Mouse (Mus musculus) lung, postnatal 36 days (tissue): ENCODE results near the gene Sh3rf1.

Experiments
- DNase-seq: peaks from one replicate; pipeline ENCODE4 v3.0.0; 2022; ENCODE audit warnings: mixed read lengths

Sh3rf1 gene

GRCm38 (mm10) chr8:61223729-61224379 lies at the start of gene Sh3rf1:
Gene Sh3rf1 (plus strand): TSS chr8:61223872.
- peak; percentile 84 for DNase-seq

GRCm38 (mm10) chr8:61173921-61174492 lies 49.7 kb upstream of the Sh3rf1 start:
- no peak for DNase-seq

DNA sequence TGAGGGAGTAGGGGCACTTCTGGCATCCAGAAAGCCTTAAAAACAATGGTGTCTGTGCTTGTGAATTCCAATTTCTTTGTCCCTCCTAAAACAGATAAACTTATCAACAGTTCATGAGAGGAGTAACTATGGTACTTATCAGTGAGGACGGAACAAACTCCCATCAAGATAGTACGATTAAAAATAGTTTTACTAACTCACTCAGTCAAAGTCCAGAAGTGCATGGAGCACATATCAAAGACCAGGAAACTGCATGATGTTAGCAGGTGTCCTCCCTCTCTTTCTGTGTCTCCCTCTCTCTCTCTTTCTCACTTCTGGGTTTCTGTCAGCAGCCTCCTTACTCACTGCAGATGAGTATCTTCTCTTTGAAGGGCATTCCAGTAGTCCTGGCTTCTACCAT lies 47.8 kb upstream of the Sh3rf1 start:
- DNase-seq = no peak

GRCm38 (mm10) chr8:61177680-61178593 lies 45.7 kb upstream of the Sh3rf1 start:
- DNase-seq = no peak

DNA sequence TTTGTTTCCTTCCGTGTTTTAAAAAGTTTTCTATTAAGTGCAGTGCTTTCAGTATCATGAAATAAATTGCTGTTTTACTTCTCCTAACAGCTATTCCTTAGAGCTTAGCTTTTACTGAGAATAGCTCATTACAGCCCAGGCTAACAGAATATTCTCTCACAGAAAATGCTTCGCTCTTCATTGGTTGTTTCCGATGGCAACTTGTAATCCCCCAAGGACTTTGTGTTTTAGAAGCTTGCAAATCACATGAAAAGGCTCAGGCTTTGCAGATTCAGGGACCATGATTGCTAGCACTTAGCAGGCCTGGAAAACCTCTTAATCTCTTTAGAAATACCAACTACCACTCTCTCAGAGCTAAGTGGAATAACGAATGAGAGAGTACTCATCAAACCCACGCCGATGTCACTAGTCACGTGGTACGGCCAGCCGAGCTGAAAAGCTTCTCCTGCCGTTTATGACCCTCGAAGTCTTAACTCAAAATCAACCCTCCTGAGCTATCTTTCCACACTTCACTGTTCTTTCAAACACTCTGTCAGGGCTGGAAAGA lies 45.0 kb upstream of the Sh3rf1 start:
- DNase-seq = peak; percentile 47

- DNase-seq = no peak
Measured at GRCm38 (mm10) chr8:61181592-61181991, 42.1 kb upstream of the Sh3rf1 start.

- no peak for DNase-seq
Measured at GRCm38 (mm10) chr8:61182020-61182419, 41.7 kb upstream of the Sh3rf1 start.

GRCm38 (mm10) chr8:61185274-61186198 lies 38.1 kb upstream of the Sh3rf1 start:
- DNase-seq = no peak

- DNase-seq = peak; percentile 25
Measured at GRCm38 (mm10) chr8:61194306-61194925, 29.3 kb upstream of the Sh3rf1 start.

GRCm38 (mm10) chr8:61200254-61200887 lies 23.3 kb upstream of the Sh3rf1 start:
- DNase-seq = no peak

DNA sequence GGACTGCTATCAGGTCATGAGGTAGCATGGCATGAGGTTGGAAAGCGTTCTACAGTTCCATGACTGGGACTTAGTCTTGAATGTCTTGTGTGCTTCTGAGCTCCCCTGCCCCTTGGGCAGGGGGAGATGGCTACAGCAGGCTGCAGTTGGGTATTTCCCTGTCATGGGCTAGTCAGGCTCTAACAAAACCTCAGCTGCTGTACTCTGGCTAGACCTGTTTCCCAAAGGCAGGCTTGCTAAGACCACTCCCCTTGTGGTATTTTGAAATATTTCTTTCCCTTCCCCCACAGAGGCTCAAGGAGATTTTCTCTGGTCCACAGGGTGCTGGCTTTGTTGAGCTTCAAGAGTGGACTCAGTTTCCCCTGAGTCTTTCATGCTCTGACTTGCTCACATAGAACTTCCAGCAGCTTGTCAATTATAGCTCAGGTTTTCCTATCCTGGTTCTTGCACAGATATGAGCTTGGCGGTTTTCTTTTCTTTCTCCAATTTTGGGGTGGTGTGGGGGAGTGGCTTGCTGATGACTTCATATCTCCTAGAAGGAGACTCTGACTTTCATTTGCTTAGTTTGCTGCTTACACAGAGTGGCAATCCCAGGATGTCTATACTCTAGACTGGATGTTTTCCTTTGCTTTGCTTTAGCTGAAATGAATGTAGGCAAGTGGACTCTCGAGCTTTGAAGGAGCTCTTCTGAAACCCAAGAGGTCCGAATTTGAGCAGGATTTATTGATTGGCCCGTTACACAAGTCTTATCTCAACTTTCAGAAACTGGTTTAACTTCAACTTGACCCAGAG lies 20.4 kb upstream of the Sh3rf1 start:
- DNase-seq = peak; percentile 83

GRCm38 (mm10) chr8:61206876-61207275 lies 16.8 kb upstream of the Sh3rf1 start:
- DNase-seq = peak; percentile 66

- DNase-seq = no peak
Measured at GRCm38 (mm10) chr8:61207636-61208035, 16.0 kb upstream of the Sh3rf1 start.

DNA sequence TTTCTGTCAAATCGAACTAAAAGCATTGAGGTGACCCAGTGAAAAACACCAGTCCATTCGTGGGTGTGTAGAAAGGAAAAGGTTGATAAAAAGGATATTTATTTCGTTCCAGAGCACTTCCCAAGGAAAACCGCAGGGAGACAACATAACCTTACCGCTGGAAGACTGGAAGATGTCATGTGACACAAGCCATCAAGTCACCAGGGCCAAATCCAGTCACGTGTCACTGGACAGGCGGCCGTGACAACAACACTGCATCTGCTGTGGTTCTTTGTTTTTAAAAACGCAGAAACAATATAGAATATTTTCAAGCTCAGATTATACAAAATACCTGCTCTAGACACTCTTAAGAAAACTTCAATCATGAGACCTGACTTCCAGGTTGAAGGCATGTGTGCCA lies 15.0 kb upstream of the Sh3rf1 start:
- no peak for DNase-seq

- DNase-seq = no peak
Measured at GRCm38 (mm10) chr8:61210836-61211235, 12.8 kb upstream of the Sh3rf1 start.

DNA sequence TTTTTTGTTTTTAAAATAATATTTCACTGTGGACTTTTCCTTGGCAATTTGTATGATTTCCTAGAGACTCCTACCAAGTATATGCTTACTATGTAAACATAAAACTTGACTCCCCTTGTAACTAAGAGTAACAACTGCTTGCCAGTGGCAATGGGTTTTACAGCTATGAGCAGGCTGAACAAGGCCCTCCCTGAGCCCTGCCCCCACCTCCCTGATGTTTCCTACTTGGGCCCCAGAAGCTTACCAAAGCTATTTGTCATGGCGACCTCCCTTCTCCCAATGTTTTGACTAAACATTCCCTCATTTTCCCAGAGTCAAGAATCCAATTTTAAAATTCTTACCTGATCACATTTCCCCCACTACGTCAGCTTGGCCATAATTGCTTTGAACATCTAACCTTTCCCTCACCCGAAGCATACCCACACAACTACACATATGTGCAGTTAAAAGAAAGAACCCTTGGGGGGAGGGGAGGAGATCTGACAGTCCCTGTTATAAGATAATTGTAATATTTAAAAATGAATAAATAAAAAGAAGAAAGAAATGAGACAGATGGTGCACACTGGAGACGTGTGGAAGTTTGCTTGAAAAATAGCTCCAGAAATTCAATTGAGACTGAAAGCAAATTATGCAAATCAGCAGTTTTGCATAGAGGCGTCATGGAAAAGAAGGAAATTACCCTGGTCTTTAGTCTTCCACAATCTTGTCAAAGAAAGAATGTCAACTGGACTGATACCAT lies 8.4 kb upstream of the Sh3rf1 start:
- no peak for DNase-seq

DNA sequence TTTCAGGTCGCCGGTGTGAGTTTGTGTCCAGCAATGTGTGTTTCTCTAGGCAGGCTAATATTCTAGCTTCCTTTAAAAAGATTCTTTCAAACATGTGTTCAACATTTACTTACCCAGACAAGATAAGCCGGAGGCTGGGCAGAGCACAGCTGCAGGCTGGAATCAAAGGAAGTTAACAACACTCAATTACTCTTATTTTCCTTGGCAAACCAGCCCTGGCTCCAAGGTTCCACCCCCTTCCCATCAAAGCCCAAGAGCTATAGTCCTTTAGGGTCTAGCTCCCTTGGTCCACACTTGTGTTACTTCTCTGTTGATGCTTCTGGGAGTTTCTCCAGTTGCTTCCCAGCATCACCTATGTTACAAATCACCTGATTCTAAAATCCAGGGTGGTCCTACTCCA lies 6.7 kb upstream of the Sh3rf1 start:
- DNase-seq = peak; percentile 35

DNA sequence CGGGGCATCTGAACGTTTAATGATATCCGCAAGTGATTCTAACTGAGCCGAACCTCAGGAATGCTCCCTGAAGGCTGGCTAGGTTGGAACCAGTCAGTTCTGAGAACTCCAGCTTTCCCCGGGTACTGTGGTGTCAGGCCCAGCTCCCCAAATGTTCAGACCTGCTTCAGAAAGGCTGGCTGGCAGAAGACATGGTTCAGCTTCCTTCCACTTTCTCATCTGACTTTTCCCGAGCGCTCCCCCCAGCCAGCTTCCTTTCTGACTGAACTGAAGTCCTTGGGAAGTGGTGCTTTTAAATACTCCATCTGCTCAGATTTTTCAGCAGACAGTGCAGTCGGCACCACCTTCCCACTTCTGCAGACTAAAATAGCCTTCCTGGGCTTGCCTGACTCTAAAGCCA lies 6.2 kb upstream of the Sh3rf1 start:
- peak; percentile 62 for DNase-seq

- no peak for DNase-seq
Measured at GRCm38 (mm10) chr8:61218439-61218838, 5.2 kb upstream of the Sh3rf1 start.

GRCm38 (mm10) chr8:61223283-61223682 lies 389 bp upstream of the Sh3rf1 start:
- no peak for DNase-seq
